Mouse (Mus musculus): Measurements from ENCODE around the gene Fbxw7. TPM values are rescaled to one million over a fixed set of nuclear protein-coding genes. Genes with fewer than 3 reads are reported as not detected.

Gene Fbxw7
- total RNA-seq, 1 experiment: 29.7 TPM

DNA sequence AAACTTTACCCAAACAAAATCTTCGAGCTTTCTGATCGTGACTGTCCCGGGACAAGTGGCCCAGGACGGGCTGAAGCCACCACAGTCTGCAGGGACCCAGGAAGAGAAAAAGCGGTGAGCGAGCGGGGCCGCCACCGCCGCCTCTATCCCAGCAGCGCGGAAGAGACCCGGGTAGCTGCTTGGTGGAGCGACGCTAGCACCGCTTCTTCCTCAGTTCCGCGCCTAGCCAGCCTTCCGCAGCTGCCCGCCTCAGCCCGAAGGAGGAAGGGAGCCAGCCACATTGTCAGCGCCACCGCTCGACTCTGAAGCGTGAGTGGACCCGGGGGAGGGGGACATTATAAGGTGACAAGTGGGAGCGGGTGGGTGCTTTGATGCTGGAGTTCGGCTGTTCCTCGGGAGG, 393 bp downstream of the Fbxw7 start:
- Histone ChIP-seq H3K4me1 (ENCODE audit: control insufficient read depth in 2 of 2, insufficient read depth in 2 of 2, low read length in 2 of 2, poor library complexity in 1 of 2) (peaks cover 2 to 7% of the 10 kb centered on the region in 2 experiments; a peak in 3 of 4 replicates), H3K9me3 (ENCODE audit: control insufficient read depth, insufficient read depth, low read depth, low read length) (no peaks in the 10 kb centered on the region), H3K4me3 (ENCODE audit: insufficient read depth in 1 of 2, low read depth in 1 of 2, low read length in 2 of 2, poor library complexity in 1 of 2, severe bottlenecking in 1 of 2) (peak overlapping the region; percentile 90 to 98), H3K27ac (ENCODE audit: insufficient read depth, low read depth, low read length, poor library complexity, severe bottlenecking) (no peak overlapping the region), H3K36me3 (ENCODE audit: control insufficient read depth, insufficient read depth, low read length, poor library complexity, severe bottlenecking) (no peaks in the 10 kb centered on the region), H3K9ac (ENCODE audit: insufficient read depth, low read depth, low read length, poor library complexity, severe bottlenecking) (peak overlapping the region; percentile 94)
- DNase-seq (ENCODE audit: low read depth, low spot score): no peak
- in situ Hi-C loops (cut with MboI; ENCODE audit: low sequenced_read_pairs in 2 of 2, unreplicated experiment in 2 of 2): no loop called here
- TF ChIP-seq HCFC1 (IDR thresholded peaks at IDR 0.05; ENCODE audit: borderline replicate concordance, insufficient read depth, low read length) (no peak), ZC3H11A (IDR thresholded peaks at IDR 0.05; ENCODE audit: borderline replicate concordance, low read depth, low read length) (no peak), CHD2 (IDR thresholded peaks at IDR 0.05; ENCODE audit: low read depth, low read length) (no peak), MAFK (IDR thresholded peaks at IDR 0.05; ENCODE audit: insufficient read depth, low read depth, low read length) (no peak), ZNF384 (IDR thresholded peaks at IDR 0.05; ENCODE audit: low read depth, low read length) (no peak)

DNA sequence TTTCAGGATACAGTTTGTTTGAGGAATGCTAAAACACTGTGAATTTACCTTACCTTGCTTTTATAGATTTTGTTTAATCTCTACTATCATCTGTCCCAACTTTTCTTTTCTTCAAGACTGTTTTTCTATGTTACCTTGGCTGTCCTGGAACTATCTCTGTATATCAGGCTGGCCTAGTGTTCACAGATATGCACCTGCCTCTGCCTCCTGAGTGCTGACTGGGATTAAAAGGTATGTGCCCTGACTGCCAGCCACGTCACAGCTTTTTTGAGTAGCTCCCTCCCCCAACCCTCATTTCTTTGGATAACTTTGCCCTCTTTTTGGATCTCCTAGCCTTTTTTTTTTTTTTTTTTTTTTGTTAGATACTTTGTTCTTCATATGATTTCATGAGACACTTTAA, 1.9 kb downstream of the Fbxw7 start:
- in situ Hi-C loops (cut with MboI; ENCODE audit: low sequenced_read_pairs in 2 of 2, unreplicated experiment in 2 of 2): no loop called here
- H3K27ac ChIP-seq (ENCODE audit: insufficient read depth, low read depth, low read length, poor library complexity, severe bottlenecking): no peak overlapping the region
- no peak for DNase-seq (ENCODE audit: low read depth, low spot score)
- H3K36me3 ChIP-seq (ENCODE audit: control insufficient read depth, insufficient read depth, low read length, poor library complexity, severe bottlenecking): no peaks in the 10 kb centered on the region
- H3K9ac ChIP-seq (ENCODE audit: insufficient read depth, low read depth, low read length, poor library complexity, severe bottlenecking): no peak overlapping the region
- H3K4me3 ChIP-seq (ENCODE audit: insufficient read depth in 1 of 2, low read depth in 1 of 2, low read length in 2 of 2, poor library complexity in 1 of 2, severe bottlenecking in 1 of 2): no peak overlapping the region
- TF ChIP-seq MAFK (IDR thresholded peaks at IDR 0.05; ENCODE audit: insufficient read depth, low read depth, low read length): no peak
- TF ChIP-seq HCFC1 (IDR thresholded peaks at IDR 0.05; ENCODE audit: borderline replicate concordance, insufficient read depth, low read length): no peak
- no peak for TF ChIP-seq CHD2 (IDR thresholded peaks at IDR 0.05; ENCODE audit: low read depth, low read length)
- TF ChIP-seq ZC3H11A (IDR thresholded peaks at IDR 0.05; ENCODE audit: borderline replicate concordance, low read depth, low read length): no peak
- no peak for TF ChIP-seq ZNF384 (IDR thresholded peaks at IDR 0.05; ENCODE audit: low read depth, low read length)
- H3K9me3 ChIP-seq (ENCODE audit: control insufficient read depth, insufficient read depth, low read depth, low read length): no peaks in the 10 kb centered on the region
- H3K4me1 ChIP-seq (ENCODE audit: control insufficient read depth in 2 of 2, insufficient read depth in 2 of 2, low read length in 2 of 2, poor library complexity in 1 of 2): peaks cover 2 to 9% of the 10 kb centered on the region in 2 experiments; a peak in 3 of 4 replicates

DNA sequence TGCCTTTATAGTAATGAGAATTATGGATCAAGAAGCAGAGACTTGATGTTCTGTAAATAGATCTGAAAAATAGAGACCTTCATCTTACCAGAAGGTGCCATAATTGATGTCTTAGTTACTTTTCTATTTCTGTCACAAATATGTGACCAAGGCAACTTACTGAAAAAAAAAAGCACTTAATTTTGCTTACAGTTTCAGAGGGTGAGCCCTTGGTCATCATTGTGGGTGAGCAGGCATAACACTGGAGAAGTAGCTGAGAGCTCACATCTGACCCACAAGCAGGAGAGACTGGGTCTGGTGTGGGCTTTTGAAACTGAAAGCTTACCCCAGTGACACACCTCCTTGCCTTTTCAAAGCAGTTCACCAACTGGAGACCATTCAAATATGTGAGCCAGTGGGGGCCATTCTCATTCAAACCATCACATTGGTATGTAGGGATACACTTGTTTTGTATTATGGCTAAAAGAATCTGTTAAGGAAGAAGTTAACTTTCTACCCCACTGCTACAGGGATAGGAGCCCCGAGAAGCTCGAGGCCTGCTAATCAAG, 5.7 kb downstream of the Fbxw7 start:
- Histone ChIP-seq H3K9ac (ENCODE audit: insufficient read depth, low read depth, low read length, poor library complexity, severe bottlenecking) (no peak overlapping the region), H3K36me3 (ENCODE audit: control insufficient read depth, insufficient read depth, low read length, poor library complexity, severe bottlenecking) (no peaks in the 10 kb centered on the region), H3K4me1 (ENCODE audit: control insufficient read depth in 2 of 2, insufficient read depth in 2 of 2, low read length in 2 of 2, poor library complexity in 1 of 2) (peaks cover 3 to 5% of the 10 kb centered on the region in 2 experiments), H3K27ac (ENCODE audit: insufficient read depth, low read depth, low read length, poor library complexity, severe bottlenecking) (0 out of 2 replicates have a peak overlapping the region, but pooled peaks have one; percentile 4), H3K4me3 (ENCODE audit: insufficient read depth in 1 of 2, low read depth in 1 of 2, low read length in 2 of 2, poor library complexity in 1 of 2, severe bottlenecking in 1 of 2) (no peak overlapping the region), H3K9me3 (ENCODE audit: control insufficient read depth, insufficient read depth, low read depth, low read length) (no peaks in the 10 kb centered on the region)
- in situ Hi-C loops (cut with MboI; ENCODE audit: low sequenced_read_pairs in 2 of 2, unreplicated experiment in 2 of 2): no loop called here
- DNase-seq (ENCODE audit: low read depth, low spot score): no peak
- TF ChIP-seq ZNF384 (IDR thresholded peaks at IDR 0.05; ENCODE audit: low read depth, low read length) (no peak), ZC3H11A (IDR thresholded peaks at IDR 0.05; ENCODE audit: borderline replicate concordance, low read depth, low read length) (no peak), HCFC1 (IDR thresholded peaks at IDR 0.05; ENCODE audit: borderline replicate concordance, insufficient read depth, low read length) (no peak), MAFK (IDR thresholded peaks at IDR 0.05; ENCODE audit: insufficient read depth, low read depth, low read length) (no peak), CHD2 (IDR thresholded peaks at IDR 0.05; ENCODE audit: low read depth, low read length) (no peak)

DNA sequence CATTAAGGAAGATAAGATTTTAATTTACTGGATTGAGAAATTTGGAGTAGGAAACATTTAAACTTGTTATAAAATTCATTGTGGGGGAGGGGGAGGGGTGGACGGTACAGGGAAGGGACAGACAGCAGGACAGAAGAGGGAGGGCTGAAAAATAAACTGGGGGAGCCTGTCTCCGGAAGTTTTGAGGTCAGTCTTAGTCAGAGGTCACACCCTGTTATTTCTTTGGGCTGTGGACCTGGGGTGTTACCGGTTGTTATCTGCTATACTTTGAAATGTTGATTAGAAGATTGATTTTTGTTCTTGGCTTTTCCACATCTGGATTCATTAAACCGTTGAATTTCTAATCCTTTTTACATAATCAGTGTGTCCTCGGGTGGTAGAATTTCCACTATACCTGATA, 10.9 kb downstream of the Fbxw7 start:
- Histone ChIP-seq H3K27ac (ENCODE audit: insufficient read depth, low read depth, low read length, poor library complexity, severe bottlenecking) (no peak overlapping the region; the same call in 1 of the 2 replicates), H3K9me3 (ENCODE audit: control insufficient read depth, insufficient read depth, low read depth, low read length) (no peaks in the 10 kb centered on the region), H3K4me3 (ENCODE audit: insufficient read depth in 1 of 2, low read depth in 1 of 2, low read length in 2 of 2, poor library complexity in 1 of 2, severe bottlenecking in 1 of 2) (no peak overlapping the region), H3K4me1 (ENCODE audit: control insufficient read depth in 2 of 2, insufficient read depth in 2 of 2, low read length in 2 of 2, poor library complexity in 1 of 2) (peaks cover 2 to 9% of the 10 kb centered on the region in 2 experiments; a peak in 3 of 4 replicates), H3K36me3 (ENCODE audit: control insufficient read depth, insufficient read depth, low read length, poor library complexity, severe bottlenecking) (no peaks in the 10 kb centered on the region), H3K9ac (ENCODE audit: insufficient read depth, low read depth, low read length, poor library complexity, severe bottlenecking) (no peak overlapping the region)
- TF ChIP-seq ZC3H11A (IDR thresholded peaks at IDR 0.05; ENCODE audit: borderline replicate concordance, low read depth, low read length) (no peak), MAFK (IDR thresholded peaks at IDR 0.05; ENCODE audit: insufficient read depth, low read depth, low read length) (no peak), HCFC1 (IDR thresholded peaks at IDR 0.05; ENCODE audit: borderline replicate concordance, insufficient read depth, low read length) (no peak), CHD2 (IDR thresholded peaks at IDR 0.05; ENCODE audit: low read depth, low read length) (no peak), ZNF384 (IDR thresholded peaks at IDR 0.05; ENCODE audit: low read depth, low read length) (no peak)
- no peak for DNase-seq (ENCODE audit: low read depth, low spot score)
- in situ Hi-C loops (cut with MboI; ENCODE audit: low sequenced_read_pairs in 2 of 2, unreplicated experiment in 2 of 2): no loop called here
